Mouse (Mus musculus) spleen, postnatal 36 days (tissue): ENCODE measurements around the gene Arih2.

Experiments used
- DNase-seq, 2 experiments: peaks; one replicate each; pipeline ENCODE4 v3.0.0; 2022; ENCODE audit warnings: low spot score in 2 of 2, mixed read lengths in 1 of 2

Gene Arih2

GRCm38 (mm10) chr9:108579344-108579690 is 69.9 kb downstream of the Arih2 start:
- DNase-seq = no peak

GRCm38 (mm10) chr9:108578545-108579343 is 70.4 kb downstream of the Arih2 start, which contains the start of gene Wdr6:
Gene Wdr6 (minus strand): TSS chr9:108578739.
- peak; percentile 95 for DNase-seq

- DNase-seq = peak; percentile 29 to 50
Measured at GRCm38 (mm10) chr9:108577934-108578544, 71.1 kb downstream of the Arih2 start.

- DNase-seq = no peak
Measured at GRCm38 (mm10) chr9:108577025-108577424, 72.2 kb downstream of the Arih2 start.

- no peak for DNase-seq
Measured at GRCm38 (mm10) chr9:108575321-108576297, 73.6 kb downstream of the Arih2 start.

GRCm38 (mm10) chr9:108574921-108575320 is 74.3 kb downstream of the Arih2 start:
- no peak for DNase-seq

- DNase-seq = peak; percentile 53 to 57
Measured at GRCm38 (mm10) chr9:108573774-108574690, 75.2 kb downstream of the Arih2 start.

- no peak for DNase-seq
Measured at GRCm38 (mm10) chr9:108572321-108572720, 76.9 kb downstream of the Arih2 start.

GRCm38 (mm10) chr9:108571401-108571973 is 77.7 kb downstream of the Arih2 start:
- no peak for DNase-seq

- peak; percentile 81 to 87 for DNase-seq
Measured at GRCm38 (mm10) chr9:108570207-108570896, 78.8 kb downstream of the Arih2 start.

- DNase-seq = peak; percentile 92 to 94
Measured at GRCm38 (mm10) chr9:108569381-108570206, 79.6 kb downstream of the Arih2 start, which contains the start of gene Dalrd3. Gene Dalrd3 (plus strand): TSS chr9:108569886.

GRCm38 (mm10) chr9:108568511-108568921 is 80.7 kb downstream of the Arih2 start:
- peak; percentile 42 to 58 for DNase-seq

GRCm38 (mm10) chr9:108567931-108568419 is 81.2 kb downstream of the Arih2 start:
- peak; percentile 32 to 49 for DNase-seq

- peak; percentile 94 to 96 for DNase-seq
Measured at GRCm38 (mm10) chr9:108566815-108567776, 82.1 kb downstream of the Arih2 start, which contains the start of gene Ndufaf3. Gene Ndufaf3 (minus strand): TSS chr9:108567434.

- DNase-seq = no peak
Measured at GRCm38 (mm10) chr9:108565881-108566814, 83.0 kb downstream of the Arih2 start.

GRCm38 (mm10) chr9:108564131-108564530 is 85.1 kb downstream of the Arih2 start:
- no peak for DNase-seq
